Mouse (Mus musculus) layer of hippocampus, adult 11-12 months (tissue): Measurements from ENCODE around the gene Heatr6.

Source experiments
- DNase-seq: peaks from one replicate; pipeline ENCODE4 v3.0.0; 2022; ENCODE audit warnings: low spot score

Heatr6 gene

DNA sequence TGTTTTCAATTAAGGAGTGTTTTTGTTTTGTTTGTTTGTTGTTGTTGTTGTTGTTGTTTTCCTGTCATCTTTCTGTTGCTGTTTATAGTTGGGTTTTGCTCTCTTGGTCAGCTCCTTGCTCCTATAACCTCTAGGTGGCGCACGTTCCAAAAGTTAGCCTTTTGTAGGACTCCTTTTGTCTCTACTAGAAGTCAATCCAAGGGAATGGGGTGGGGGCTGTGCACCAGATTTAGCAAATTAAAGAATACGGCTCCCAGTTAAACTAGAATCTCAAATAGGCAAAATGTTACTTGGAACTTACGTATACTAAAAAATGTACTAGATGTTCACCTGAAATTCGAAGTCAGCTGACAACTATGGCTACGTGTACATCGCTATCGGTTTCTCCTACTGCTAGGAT is 48.7 kb downstream of the Heatr6 start:
- no peak for DNase-seq

DNA sequence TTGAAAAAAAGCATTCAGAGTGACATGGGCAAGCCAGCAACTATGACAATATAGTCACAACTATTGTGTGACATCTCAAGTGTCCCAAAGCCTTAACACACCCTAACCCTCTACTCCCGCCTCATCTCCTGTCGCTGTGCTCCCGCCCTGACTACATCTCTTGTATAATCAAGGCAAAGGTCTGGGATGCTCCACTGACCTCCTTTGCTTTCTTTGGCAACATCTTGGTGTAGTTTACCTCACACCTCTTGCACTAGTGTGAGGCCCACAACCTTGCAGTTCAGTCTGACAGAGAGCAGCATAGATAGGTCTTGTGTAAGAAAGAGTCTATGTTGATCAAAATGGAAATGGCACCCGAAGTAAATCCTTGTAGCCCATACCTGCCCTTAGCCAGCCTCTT is 49.1 kb downstream of the Heatr6 start:
- DNase-seq = no peak

DNA sequence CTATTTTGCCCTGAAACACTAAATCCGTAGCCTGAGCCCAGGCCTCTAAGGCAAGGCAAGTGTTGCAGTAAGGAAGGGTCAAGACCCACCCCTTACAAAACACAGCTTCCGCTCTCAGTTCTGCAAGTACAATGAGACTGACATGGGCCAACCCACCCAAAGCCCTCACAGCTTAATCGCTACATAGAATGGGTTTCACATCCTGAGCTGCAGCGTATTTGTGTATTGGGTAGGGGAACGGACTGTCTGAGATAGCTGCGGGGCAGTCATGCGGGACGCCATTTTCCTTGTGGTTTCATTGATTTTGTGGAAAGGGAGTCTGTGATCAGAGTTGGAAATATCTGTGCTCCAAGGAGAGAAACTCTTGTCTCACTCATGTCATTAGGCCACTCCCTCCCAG is 56.9 kb downstream of the Heatr6 start:
- DNase-seq = no peak

DNA sequence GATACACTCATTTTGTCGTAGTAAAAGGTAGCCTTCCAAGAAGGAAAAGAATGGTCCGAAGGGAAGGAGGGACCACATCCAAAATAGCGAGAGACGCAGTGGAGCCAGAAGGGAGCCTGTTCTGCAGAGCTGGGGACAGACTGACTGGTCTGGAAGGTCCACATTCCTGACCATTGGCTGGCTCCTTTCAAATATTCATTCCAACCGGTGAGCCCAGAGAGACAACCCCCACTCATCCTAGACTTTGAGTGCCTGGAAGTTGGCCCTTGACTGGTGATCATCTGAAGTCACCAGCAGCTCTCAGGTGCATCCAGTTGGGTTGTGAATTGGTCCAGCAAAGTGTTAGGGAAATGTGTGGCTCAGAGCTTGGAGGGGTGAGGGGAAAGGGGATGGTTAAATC is 61.7 kb downstream of the Heatr6 start:
- no peak for DNase-seq

DNA sequence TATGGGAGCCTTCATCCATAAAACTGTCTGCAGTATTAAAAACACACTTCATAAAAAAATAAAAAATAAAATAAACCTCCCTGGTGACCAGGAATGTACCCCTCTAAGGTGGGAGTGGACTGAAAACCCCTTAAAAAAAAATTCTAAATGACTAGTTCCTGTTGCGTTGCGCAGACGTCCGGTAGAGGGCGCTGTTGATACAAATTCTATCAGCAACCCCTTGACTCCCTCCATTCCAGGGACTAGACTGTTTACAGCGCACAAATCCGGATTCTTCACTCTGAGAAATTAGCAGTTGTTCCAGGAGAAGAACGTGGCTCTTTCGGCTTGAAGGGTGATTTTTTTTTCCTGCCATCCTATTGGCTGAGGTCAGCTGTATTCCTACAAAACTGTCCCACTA is 62.1 kb downstream of the Heatr6 start:
- peak; percentile 65 for DNase-seq

DNA sequence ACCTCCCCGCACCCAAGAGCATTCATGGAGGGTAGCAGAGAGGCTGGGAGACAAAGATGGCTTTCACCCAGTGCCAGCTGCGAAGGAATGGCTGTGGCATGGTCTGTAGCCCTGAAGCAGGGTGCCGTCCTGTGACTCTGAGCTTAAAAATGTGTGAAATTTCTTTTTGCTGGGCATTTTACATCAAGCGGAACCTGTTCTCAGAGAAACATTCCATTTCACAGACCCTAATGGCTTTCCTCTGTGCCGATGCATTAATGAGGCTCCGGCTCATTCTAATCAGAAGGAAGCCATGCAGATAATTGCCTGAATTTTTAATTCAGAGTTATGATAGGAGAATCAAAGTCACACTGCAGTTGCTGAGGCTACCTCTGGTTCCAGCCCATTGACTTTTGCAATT is 63.6 kb downstream of the Heatr6 start:
- no peak for DNase-seq

DNA sequence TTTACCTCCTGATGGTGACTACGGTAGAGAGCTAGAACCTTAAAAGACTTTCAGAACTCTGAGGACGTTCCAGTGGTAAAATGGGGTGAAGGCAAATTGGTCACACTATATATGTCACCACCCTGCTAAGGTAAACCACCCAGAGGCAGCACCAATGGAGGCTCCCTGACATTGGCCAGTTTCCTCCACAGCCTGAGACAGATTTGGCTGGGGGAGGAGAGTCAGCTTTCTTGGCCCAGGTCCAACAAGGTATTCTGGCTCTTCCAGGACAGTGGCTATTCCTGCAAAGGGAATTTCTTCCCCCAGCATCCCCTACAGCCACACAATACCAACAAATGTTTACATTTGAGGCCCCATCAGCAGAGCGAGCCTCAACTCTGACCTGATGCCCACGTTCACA is 64.5 kb downstream of the Heatr6 start:
- DNase-seq = no peak

DNA sequence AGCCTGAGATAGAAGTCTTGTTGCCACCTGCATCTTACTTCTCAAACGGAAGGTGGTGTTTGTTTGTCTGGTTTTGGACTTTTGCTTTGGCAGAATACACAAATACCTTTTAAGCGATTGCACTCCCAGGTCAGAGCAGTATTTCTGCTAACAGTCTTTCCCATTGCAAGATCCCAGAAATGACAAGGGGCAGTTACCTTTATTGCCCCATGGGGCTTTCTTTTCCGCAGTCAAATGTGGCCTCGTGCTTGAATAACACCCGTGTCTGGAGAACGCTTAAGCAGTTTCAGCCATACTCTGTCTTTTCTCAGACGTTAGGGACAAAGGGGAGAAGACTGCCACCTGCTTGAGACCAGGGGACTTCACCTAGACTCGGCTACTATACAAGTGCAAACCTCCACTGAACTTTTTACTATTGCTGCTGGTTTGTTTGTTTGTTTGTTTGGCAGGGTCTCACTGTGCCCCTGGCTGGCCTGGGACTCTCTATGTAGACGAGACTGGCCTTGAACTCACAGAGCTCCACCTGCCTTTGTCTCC is 65.2 kb downstream of the Heatr6 start:
- DNase-seq = no peak

DNA sequence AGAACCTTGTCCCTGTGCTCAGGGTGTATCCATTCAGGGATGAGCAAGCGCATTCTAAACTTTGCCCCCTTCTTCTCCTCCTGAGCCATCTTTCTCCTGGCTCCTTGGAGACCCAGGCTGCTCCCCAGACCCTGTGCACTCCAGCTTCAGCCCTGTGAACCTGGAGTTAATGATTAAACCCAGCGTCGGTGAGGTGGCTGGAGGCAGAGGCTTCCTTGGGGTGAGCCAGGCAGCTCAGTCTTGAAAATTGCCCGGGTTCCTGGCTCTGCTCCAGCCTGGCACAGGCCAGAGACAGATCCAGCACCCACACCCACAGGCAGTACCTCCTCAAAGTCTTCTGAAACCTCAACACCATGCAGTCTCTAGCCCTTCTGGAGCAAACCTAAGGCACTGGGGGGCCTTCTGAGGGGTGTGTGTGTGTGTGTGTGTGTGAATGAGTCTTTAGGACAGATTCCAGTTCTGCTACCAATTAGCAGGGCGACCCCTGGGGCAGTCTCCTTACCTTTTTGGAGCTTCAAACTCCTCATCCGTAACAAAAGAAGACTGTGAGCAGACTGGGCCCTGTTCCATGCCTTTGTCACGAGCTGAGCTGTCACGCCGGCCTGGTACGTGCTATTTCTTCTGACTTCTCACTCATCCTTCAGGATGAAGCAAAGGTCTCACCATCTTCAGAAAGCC is 66.4 kb downstream of the Heatr6 start:
- no peak for DNase-seq

DNA sequence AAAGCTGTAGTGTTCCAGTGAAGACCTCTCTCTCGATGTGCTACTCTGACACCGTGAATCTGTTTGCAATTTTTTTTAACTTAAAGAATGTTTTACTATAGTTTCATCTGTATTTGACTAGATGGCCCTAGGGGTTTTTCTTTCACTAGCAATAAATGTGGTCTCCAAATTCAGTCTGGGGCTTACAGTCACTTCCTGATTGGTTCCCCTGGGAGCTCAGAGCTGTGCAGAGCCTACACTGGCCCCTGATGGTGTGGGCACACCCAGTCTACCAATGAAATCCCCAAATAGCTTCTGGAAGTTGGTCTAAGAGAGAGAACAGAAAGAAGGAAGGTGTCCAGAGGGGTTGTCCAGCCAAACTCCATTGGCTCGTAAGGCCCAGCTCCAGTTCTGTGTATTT is 72.6 kb downstream of the Heatr6 start:
- DNase-seq = no peak

DNA sequence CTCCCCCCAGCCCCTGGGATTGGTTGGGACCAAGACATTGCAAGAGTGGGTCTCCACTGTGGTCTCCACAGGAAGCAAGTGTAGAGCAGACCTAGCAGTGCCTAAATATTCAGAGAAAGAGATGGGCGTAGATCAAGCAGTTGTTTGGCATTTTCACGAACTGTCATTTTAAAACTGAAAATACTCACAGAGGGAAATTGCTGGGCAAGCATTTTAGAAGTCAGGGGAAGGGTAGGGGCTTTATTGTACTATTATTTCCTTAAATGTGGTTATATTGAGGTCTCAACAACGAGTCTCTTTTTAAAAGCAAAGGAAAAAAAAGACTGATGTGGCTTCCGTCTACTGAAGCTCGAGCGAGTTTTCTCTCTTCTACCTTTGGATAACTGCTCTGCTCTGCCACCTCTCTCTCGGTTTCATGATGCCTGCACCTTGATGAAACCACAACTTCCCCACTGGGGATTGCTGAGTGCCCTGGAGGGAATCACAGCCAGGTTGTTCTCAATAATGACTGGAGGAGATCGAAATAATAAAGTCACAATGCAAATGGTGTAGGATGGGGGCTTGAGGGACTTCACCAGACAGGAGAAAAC is 75.2 kb downstream of the Heatr6 start:
- no peak for DNase-seq

DNA sequence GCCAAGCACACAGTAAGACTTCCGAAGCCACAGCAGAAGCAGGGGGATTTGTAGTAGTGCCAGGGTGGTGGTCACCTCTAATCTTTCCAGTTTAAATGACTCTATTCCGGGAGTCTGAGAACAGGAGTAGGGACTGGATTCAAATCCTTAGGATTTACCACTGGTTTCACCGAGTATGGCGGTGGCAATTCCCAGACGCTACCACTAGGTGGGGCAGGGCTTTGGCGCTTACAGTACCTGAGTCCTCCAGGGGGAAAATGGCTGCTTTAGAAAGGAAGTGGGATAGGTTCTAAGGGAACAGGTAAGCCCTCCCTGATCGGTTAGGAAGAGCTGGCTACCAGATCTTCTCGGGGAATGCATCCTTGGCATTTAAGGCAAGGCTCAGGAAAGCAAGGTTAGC is 78.9 kb downstream of the Heatr6 start:
- peak; percentile 12 for DNase-seq
